Mouse (Mus musculus): ENCODE measurements around the gene Tspan1.

Tspan1 gene

DNA sequence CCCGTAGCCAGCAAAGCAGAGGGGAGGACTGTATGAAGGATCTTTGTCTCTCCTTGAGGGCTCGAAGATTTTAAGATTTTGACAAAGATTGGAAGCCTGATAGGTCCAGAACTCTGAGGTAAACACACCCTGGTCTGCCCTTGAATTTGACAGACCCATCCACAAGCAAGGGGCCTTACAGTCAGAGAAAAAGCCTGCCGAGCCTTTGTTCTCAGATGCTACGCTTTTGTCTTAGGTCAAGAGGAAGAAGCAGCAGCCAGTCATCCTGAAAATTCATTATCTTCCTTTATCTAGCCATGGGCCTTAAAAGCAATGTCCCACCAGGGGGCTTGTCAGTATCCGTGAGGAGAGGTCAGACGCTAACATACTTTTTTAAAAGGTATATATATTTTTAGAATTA is 39.4 kb downstream of the Tspan1 start:
- no peak for DNase-seq (ENCODE audit: low spot score in 2 of 2)

DNA sequence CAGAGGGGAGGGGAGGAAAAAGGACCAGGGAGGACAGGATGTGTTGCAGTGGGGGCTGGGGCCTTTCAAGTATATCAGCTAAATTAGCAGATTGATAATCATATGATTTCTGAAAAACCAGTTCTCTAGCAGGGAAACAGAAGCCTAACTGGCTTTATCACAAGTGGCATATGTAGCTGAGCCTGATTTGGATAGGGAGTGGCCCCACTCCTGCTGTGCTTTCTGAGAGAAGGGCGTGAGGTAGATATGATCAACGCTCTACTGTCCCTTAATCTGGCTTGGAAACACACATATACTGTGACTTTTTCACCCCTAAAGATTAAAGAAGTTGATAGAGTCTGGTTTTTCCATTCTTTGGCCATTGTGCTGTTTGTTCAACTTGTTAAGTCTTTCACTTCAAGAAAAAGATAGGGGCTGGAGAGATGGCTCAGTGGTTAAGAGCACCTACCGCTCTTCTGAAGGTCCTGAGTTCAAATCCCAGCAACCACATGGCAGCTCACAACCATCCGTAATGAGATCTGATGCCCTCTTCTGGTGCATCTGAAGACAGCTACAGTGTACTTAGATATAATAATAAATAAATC is 41.5 kb downstream of the Tspan1 start:
- no peak for DNase-seq (ENCODE audit: low spot score in 2 of 2)

DNA sequence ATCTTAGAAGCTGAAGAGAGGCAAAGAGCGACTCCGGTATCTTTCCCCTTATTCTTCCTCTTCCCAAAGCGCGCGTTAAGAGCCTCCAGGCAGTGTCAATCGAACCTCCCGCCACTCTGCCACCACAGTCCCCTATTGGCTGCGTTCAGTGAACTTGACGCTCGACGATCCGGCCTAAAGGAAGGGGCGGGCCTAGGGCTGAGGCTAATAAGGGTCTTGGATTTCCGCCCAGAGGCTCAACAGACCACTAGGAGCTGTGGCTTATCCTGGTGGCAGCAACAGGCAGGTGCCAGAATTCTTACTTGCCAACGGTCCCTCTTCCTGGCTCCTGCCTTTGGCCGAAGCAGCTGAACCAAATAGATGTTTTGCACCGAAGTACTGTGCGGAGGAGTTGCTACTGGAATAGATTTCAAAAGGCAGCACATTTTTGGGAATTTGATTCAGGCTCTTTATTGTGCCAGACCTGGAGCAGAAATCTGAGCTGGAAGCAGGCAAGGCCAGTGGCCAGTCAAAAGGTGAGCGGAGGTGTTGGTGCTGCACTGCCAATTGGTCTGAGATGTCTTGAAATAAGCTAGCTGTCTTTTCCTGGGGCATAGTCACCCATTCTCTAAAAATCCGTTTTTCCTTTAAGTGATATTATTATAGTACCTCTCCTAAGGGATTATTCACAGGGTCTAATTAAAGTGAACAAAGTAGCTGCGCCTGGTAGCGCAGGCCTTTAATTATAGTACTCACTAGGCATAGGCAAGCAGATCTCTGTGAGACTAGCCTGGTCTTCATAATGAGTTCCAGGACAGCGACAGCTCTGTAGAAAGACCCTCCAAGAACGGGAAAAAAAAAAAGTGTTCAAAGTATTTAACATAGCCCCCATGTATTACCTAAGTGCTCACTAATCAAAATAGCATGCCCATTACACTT is 43.5 kb downstream of the Tspan1 start, which contains the start of the genes Rad54l and Pomgnt1:
Gene Rad54l (minus strand): TSS at position 89 of the 918 bp plus-strand sequence.
Gene Pomgnt1 (plus strand): TSS at position 239 of the 918 bp plus-strand sequence.
- peak; percentile 67 to 79 for DNase-seq (ENCODE audit: low spot score in 2 of 2)

DNA sequence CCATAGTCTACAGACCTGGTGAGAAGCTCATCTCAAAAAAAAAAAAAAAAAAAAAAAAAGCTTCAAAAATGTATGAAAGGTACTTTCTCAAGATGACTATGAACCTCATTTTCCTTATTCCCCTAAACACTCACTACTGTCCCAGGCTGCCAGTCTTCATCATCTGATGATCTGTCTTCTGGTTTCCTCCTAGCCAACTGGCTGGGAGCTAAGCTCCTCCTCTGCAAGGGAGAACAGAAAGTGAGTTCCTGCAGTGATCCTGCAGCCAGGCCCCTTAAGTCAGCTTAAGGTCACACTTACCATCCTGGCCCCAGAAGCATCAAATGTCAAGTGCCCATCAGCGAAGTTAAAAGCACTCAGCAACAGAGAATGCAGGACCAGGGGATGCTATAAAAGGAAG is 44.6 kb downstream of the Tspan1 start:
- DNase-seq (ENCODE audit: low spot score in 2 of 2) = no peak
